In genomic region chr7:81707471-81708140, GRCm38 (mm10) we compare ENCODE assay signal across 8 mouse cellular contexts. TPM values are rescaled to one million over a fixed set of nuclear protein-coding genes. Genes with fewer than 3 reads are reported as not detected.
DNase-seq lines count a peak whose midpoint lies in the region; ATAC-seq and TF ChIP-seq lines count a peak whose summit lies in the region.

TSS of gene Homer2 (minus strand) at chr7:81707527.

- H3K36me3 ChIP-seq in testis, adult 2 months (ENCODE audit: control insufficient read depth, insufficient read depth, low read length), result no peaks in the 10 kb centered on the region
- no peaks in the 10 kb centered on the region for H3K36me3 ChIP-seq in forebrain, embryonic 14.5 days (ENCODE audit: control insufficient read depth, insufficient read depth, low read length)
- no peaks in the 10 kb centered on the region for H3K36me3 ChIP-seq in limb, embryonic 15.5 days

- peak within 1 kb of the TSS; percentile 74 for H3K9ac ChIP-seq in forebrain, embryonic 14.5 days (ENCODE audit: low read length)
- peak within 1 kb of the TSS; percentile 58 for H3K9ac ChIP-seq in limb, embryonic 15.5 days

- no peaks in the 10 kb centered on the region for H3K9me3 ChIP-seq in forebrain, embryonic 14.5 days (replicated peaks; ENCODE audit: control insufficient read depth, low read length)
- no peaks in the 10 kb centered on the region for H3K9me3 ChIP-seq in limb, embryonic 15.5 days

- no peak for DNase-seq in testis, postnatal 10 days (ENCODE audit: low spot score)
- DNase-seq in forebrain, embryonic 14.5 days (ENCODE audit: low spot score), result no peak
- no peak for DNase-seq in heart, postnatal 4 days
- no peak for DNase-seq in spleen, adult 12 weeks (ENCODE audit: low spot score)
- no peak for DNase-seq in Muller cell, postnatal 12 days (ENCODE audit: inconsistent ontology term)
- no peak for DNase-seq in thymus, postnatal 36 days

- H3K27ac ChIP-seq in testis, adult 2 months (ENCODE audit: control insufficient read depth, insufficient read depth, low read depth, low read length), result no peak within 1 kb of the TSS
- peak within 1 kb of the TSS; percentile 48 for H3K27ac ChIP-seq in forebrain, embryonic 14.5 days (ENCODE audit: low read depth, low read length)
- peak within 1 kb of the TSS; percentile 79 for H3K27ac ChIP-seq in limb, embryonic 15.5 days

- H3K4me3 ChIP-seq in testis, adult 2 months (ENCODE audit: control insufficient read depth, low read depth, low read length), result peak within 1 kb of the TSS; percentile 67
- peak within 1 kb of the TSS; percentile 63 for H3K4me3 ChIP-seq in forebrain, embryonic 14.5 days (ENCODE audit: low read depth, low read length)
- peak within 1 kb of the TSS; percentile 69 for H3K4me3 ChIP-seq in limb, embryonic 15.5 days

- no peaks in the 10 kb centered on the region for H3K27me3 ChIP-seq in testis, adult 2 months (ENCODE audit: control insufficient read depth, insufficient read depth, low read length)
- H3K27me3 ChIP-seq in forebrain, embryonic 14.5 days (replicated peaks; ENCODE audit: control insufficient read depth, insufficient read depth, low read length), result no peaks in the 10 kb centered on the region
- peaks cover 29% of the 10 kb centered on the region for H3K27me3 ChIP-seq in limb, embryonic 15.5 days

- TF ChIP-seq CTCF in testis, adult 2 months (IDR thresholded peaks at IDR 0.05; ENCODE audit: control insufficient read depth, insufficient read depth, insufficient replicate concordance, low read depth, low read length), result no peak

- WGBS in forebrain, embryonic 14.5 days, result 76% methylated on average over 14 of the region's 14 CpGs
- WGBS in limb, embryonic 15.5 days, result 70% methylated on average over 14 of the region's 14 CpGs

- no peak for TF ChIP-seq POLR2A in testis, adult 2 months (IDR thresholded peaks at IDR 0.05; ENCODE audit: control insufficient read depth, low read depth, low read length)

- H3K4me1 ChIP-seq in testis, adult 2 months (ENCODE audit: control insufficient read depth, insufficient read depth, low read length), result peaks cover 6% of the 10 kb centered on the region
- H3K4me1 ChIP-seq in forebrain, embryonic 14.5 days (ENCODE audit: control insufficient read depth, insufficient read depth, low read length), result peaks cover 8% of the 10 kb centered on the region; the same call in 1 of the 2 replicates
- peaks cover 14% of the 10 kb centered on the region for H3K4me1 ChIP-seq in limb, embryonic 15.5 days

- ATAC-seq in forebrain, embryonic 14.5 days, result no peak
- no peak for ATAC-seq in limb, embryonic 15.5 days (ENCODE audit: insufficient number of reproducible peaks, low FRiP score, low TSS enrichment, low read depth)

- peak within 1 kb of the TSS; percentile 82 for H3K4me2 ChIP-seq in forebrain, embryonic 14.5 days (ENCODE audit: low read length)
- peak within 1 kb of the TSS; percentile 92 for H3K4me2 ChIP-seq in limb, embryonic 15.5 days

RNA-seq across cellular contexts. Expression of gene Homer2, which starts in this region (rescaled TPM):
- polyA plus RNA-seq in testis, adult 2 months (2012; rRNA removed), result 1.1 TPM in 2 replicates
- polyA plus RNA-seq in forebrain, embryonic 14.5 days (2014; fragmentation: Nextera tagmentation; extraction: Ambion mirVana), result 15.9 and 16.6 TPM in 2 replicates
- 10 to 100 TPM; 60.7 to 63.1 TPM for total RNA-seq in heart, postnatal 4 days (2021)
- polyA plus RNA-seq in limb, embryonic 15.5 days (2015; fragmentation: Nextera tagmentation; extraction: Ambion mirVana), result 20.7 and 20.8 TPM in 2 replicates
